Mouse (Mus musculus) retina, postnatal 7 days (tissue): ENCODE results near the gene Sept5.
A peak's percentile ranks its signal among the peaks of the same experiment; 100 is the strongest.

Source experiments
- DNase-seq: peaks from one replicate; pipeline ENCODE4 v3.0.0-alpha.2; 2012; ENCODE audit warnings: low read depth, low spot score

Gene Sept5

DNA sequence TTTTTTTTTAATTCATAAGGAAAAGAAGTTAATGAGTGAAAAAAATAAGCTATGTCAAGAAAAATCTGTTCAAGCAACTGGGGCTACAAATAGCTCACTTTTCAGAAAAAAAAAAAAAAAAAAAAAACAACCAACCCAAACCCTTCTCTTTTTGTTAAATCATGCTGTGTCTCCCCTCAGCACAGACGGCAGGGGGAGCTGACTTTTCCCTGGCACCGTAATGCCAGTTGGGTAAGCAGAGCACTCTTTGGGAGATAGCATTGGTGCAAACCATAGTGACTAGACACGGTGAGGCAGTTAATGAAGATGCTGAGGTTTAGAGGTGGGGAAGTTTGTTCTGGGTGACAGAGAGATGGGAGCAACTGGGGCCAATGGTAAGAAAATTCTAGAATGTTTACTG, 2.3 kb upstream of the Sept5 start:
- DNase-seq, result no peak

DNA sequence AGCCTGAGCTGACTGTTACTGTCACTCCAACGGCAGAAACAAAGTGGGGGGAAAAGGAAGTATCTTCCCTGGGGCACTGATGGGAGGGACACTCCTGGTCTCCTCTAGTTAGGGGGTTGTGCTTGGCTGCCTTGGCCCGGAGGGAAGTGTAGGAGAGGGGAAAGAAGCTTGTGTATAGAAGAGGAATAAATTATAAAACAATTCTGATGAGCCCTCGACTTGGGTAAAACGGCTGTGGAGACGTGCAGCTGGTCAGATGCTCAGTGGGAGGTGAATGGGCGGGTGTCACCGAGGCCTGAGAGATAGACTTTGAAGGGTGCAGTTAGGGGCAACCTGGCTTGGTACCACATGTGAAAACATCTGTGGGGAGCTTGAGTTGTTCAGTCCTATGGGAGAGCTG, 1.4 kb upstream of the Sept5 start:
- DNase-seq, result no peak

- DNase-seq, result no peak
Measured at GRCm38 (mm10) chr16:18630291-18630690, 537 bp upstream of the Sept5 start.

- no peak for DNase-seq
Measured at GRCm38 (mm10) chr16:18628948-18629340, 810 bp downstream of the Sept5 start.

DNA sequence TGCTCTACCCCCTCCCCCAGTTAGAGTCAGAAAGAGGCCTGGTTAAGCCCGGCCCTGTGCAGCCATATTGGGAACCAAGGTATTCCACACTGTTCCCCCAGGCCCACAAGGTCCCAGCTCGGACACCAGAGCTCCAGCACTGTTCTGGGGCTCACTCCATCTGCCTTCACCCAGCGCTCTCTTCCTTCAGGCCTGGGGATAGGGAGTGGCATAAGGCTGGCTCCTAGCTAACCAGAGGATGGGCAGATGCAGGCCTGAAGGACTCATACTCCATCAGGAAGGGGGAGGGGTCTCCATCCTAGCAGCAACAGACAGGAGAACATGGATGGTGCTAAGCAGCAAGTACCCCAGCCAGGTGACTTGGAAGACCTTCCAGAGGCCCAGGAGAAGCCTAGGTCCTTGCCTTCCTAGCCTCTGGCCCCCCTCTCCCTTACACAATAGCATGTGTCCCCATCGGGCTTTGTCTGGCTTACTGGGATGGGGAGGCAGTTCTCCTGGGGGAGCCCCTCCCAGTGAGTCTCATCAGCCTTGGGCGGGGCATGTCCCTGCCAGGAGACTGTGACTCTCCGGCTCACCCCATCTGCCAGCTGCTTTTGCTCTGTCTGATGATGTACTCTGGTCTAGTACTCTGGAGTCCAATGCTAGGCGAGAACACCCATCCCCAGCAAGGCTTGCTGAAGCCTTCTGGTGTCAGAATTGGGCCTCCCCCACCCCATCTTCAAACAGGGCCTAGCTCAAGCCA, 1.4 kb downstream of the Sept5 start:
- no peak for DNase-seq

- no peak for DNase-seq
Measured at GRCm38 (mm10) chr16:18627163-18627562, 2.6 kb downstream of the Sept5 start.

DNA sequence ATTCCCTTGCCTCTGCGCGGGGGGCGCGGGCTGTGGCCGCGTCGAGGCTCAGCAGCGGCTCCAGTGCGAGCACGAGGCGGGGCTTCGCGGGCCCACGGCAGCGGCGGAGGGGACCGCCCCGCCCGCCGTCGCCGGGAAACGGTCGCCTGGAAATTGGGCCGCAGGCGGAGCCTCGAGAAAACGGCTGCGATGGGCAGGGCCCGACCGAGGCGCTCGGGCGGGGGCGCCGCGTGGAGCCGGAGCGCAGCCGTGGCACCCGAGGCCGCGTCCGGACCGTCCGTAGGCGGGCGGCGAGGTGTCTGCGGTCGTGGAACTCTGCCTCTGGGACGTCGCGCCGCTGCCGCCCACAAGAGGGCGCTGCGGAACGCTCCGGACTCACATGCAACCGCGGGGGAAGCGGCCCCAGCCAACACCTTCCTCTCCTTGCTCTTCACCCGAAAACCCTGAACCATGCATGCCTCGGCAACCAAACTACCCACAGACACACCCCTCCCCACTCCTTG, 3.3 kb downstream of the Sept5 start, which contains the start of gene Gm49601:
TSS of gene Gm49601 (minus strand) at position 52 of the 503 bp plus-strand sequence.
- peak; percentile 74 for DNase-seq

DNA sequence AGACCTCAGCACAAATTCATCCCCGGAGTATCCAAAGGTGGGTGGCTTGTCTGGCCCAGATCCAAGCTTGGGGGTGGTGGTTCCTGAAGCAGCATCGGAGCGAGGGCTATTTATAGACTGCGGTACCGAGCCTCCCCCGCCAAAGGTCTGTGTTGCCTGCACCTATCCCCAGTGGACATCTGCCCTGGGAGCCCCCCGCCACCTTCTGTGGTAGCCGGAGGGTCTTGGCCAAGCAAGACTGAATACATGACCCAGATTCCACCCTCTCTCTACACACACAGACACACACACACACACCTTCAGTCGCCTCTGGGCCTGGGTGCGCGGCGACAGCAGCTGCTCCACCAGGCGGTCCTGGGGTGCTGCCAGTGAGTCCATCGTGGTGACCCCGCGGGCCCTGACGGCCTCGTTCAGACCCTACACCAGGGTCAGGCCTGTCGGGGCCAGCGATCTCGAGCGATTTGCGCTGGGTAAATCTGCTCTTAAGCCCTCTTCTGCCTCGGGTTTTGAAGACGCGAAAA, 3.9 kb downstream of the Sept5 start:
- DNase-seq, result no peak

GRCm38 (mm10) chr16:18625097-18625496, 4.7 kb downstream of the Sept5 start:
- DNase-seq, result no peak

GRCm38 (mm10) chr16:18624641-18625040, 5.1 kb downstream of the Sept5 start:
- no peak for DNase-seq

- DNase-seq, result no peak
Measured at GRCm38 (mm10) chr16:18623751-18624540, 5.8 kb downstream of the Sept5 start.

DNA sequence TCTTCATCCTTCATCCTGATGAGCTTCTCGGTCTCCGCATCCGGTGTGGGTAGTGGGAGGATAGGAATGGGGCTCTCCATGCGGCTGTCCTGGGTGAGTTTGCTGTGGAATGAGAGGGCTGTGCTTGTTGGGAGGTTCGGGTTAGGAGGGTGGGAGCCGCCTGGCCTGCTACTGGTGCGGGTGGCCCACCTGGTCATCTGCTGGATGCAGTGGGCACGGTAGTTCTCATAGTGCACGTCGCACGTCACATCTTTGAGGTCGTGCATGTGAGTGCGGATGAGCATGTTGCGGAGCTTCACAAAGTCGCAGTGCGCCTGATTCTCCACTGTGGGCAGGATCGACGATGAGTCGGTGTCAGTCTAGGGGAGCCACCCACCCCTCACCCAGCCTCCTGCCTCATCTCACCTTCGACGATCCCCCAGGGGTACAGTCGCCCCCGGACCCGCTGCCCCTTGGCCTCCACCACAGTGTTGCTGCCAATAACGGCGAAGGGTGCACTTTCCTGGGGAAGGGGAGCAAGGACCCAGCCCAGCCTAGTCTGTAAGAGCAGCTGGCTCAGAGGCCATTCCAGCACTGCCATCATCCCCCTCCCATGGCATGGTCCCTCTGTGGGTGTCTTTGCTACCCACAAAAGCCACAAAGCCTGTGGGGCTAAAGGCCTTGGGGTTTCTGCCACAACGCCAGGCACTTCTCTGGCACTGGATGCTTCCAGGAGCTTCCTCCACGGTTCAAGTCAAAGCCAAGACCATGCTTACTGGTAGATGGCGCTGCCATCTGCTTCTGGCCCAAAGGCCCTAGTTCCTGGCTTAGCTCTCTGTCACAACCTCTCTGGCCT, 6.6 kb downstream of the Sept5 start:
- no peak for DNase-seq

GRCm38 (mm10) chr16:18622019-18622418, 7.7 kb downstream of the Sept5 start, which contains the start of gene Gp1bb:
Gene Gp1bb (minus strand): TSS chr16:18622403.
- DNase-seq, result no peak

DNA sequence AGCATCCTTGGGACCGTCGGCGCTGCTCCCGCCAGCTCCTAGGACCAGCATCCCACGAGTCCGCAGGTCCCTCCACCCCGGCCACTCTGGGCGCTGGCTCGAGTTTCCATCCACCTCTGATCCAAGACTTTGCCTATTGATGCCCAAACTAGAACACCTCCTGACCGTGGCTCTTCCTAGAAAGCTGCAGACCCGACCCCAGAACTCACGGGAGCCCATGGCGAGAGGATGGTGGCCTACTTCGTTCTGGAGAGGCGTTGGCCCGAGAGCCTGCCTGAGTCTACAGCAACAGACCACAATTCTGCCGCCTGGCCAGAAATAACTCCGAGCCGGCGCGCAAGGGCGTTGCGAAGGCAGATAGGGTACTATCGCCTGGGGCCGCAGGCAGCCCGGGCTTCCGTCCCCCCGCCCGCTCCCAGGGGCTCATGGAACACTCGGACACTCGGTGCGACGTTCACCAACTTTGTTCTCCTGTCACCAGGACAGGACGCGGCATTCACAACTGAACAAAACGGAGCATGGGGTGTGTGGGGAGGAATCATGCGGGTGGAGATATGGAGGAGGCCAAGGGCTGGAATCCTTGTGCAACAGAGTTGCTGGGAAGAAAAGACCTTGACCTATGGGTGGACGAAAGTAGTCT, 8.3 kb downstream of the Sept5 start:
- DNase-seq, result no peak

DNA sequence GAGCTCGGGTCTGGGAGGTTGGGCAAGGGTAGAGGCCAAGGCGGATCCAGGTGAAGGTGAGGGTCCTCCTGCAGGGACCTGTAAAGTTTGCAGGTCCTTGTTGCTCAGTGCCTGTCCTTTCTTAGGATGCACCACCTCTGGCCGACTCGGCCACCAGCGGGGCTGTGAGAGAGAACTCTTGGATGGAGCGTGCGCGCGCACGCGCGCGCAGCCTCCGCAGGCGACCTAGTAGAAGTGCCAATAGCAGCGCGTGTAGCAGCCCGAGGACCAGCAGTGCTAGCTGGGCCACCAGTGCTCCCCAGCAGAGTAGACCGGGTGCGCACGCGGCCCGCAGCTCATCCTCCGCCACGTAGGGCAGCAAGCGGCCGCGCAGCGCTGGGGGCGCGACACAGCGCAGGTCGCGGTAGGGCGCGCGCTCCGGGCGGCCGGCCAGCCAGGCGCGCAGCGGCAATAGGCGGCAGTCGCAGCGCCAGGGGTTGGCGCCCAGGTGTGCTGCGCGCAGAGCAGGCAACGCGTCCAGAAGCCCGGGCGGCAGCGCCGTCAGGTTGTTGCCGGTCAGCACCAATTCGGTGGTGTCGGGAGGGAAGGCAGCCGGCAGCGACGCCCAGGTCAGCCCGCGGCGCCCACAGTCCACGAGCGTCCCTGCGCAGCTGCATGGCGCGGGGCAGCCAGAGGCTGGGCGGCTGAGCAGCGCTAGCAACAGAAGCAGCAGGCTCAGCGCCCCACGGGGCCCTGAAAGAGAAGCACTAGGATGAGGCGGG, 9.0 kb downstream of the Sept5 start:
- peak; percentile 51 for DNase-seq

DNA sequence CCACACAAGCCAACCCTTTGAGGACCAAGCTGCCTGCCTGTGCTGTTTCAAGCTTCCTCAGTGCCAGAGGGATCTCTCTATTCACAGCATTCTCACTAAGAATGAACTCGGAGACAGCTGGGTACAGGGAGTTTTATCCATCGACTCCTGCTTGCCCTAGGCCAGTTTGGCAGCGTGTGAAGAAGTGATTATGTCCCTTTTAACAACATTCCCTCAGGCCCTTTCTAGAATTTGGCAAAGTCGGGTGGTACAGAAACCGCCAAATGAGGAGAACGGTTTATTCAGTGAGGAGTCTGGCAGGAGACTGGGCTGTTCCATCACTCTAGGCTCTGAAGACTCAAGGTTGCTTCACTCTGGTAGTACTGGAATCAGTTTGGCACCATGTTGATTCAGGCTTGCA, 9.6 kb downstream of the Sept5 start:
- no peak for DNase-seq

DNA sequence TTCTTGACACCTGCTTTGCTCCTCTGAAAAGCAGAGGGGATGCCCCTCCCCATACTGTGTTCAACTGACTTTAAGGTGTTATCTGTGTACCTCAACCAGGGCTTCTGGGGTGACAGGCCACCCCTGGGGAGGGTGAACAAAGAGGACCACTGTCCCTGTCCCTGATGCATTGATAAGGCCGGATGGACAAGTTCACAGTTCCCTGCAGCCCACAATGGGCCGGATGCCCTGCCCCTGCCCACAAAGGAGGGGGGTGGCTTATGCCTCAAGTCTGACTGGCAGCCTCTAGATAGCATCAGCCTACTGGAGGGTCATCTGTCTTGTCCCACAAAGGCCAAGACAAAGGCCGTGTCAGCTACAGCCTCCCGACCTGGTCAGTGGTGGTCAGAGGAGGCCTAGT, 10.6 kb downstream of the Sept5 start:
- DNase-seq, result no peak

- DNase-seq, result no peak
Measured at GRCm38 (mm10) chr16:18618297-18618696, 11.5 kb downstream of the Sept5 start.

- DNase-seq, result peak; percentile 85
Measured at GRCm38 (mm10) chr16:18617370-18618065, 12.2 kb downstream of the Sept5 start.

- no peak for DNase-seq
Measured at GRCm38 (mm10) chr16:18613301-18613700, 16.5 kb downstream of the Sept5 start.
